Mouse (Mus musculus) forebrain, embryonic 11.5 days (tissue): ENCODE data around the gene Krtap3-3. TPM values are rescaled to one million over a fixed set of nuclear protein-coding genes. Genes with fewer than 3 reads are reported as not detected.

Experiments used
- ATAC-seq: fragments of 200-750 bp; cut with Nextera tagmentation; replicated peaks from 2 replicates; pipeline ENCODE4 v1.8.0; 2017; ENCODE audit warnings: moderate TSS enrichment; ENCODE audit not compliant: low FRiP score
- DNase-seq: peaks from one replicate; pipeline ENCODE4 v3.0.0-alpha.2; 2017; ENCODE audit warnings: low spot score
- H3K27ac ChIP-seq: fragments of 300-500 bp; sonication (generic); 2 replicates; pipeline ENCODE4 v1.5.1; 2014; ENCODE audit warnings: low read depth, low read length
- H3K27me3 ChIP-seq: fragments of 300-500 bp; sonication (generic); 2 replicates; pipeline ENCODE4 v1.6.1; 2014; ENCODE audit warnings: mild to moderate bottlenecking, low read length, mixed read lengths; ENCODE audit not compliant: control insufficient read depth, insufficient read depth
- H3K36me3 ChIP-seq: fragments of 300-500 bp; sonication (generic); 2 replicates; pipeline ENCODE4 v1.6.1; 2014; ENCODE audit warnings: mild to moderate bottlenecking, low read length, moderate library complexity, mixed read lengths; ENCODE audit not compliant: control insufficient read depth, insufficient read depth
- H3K4me1 ChIP-seq: fragments of 300-500 bp; sonication (generic); replicated peaks from 2 replicates; pipeline ENCODE4 v1.6.1; 2014; ENCODE audit warnings: low read length, mixed read lengths; ENCODE audit not compliant: control insufficient read depth, insufficient read depth
- H3K4me2 ChIP-seq: fragments of 300-500 bp; sonication (generic); 2 replicates; pipeline ENCODE4 v1.6.1; 2014; ENCODE audit warnings: low read depth, mild to moderate bottlenecking, low read length, moderate library complexity, mixed read lengths; ENCODE audit not compliant: severe bottlenecking
- H3K4me3 ChIP-seq: fragments of 300-500 bp; sonication (generic); 2 replicates; pipeline ENCODE4 v1.5.1; 2014; ENCODE audit warnings: low read depth, low read length
- H3K9ac ChIP-seq: fragments of 300-500 bp; sonication (generic); 2 replicates; pipeline ENCODE4 v1.6.1; 2014; ENCODE audit warnings: low read length
- H3K9me3 ChIP-seq: fragments of 300-500 bp; sonication (generic); 2 replicates; pipeline ENCODE4 v1.6.1; 2016; ENCODE audit warnings: low read length, mixed read lengths; ENCODE audit not compliant: control insufficient read depth
- WGBS: fragments of 180-500 bp; shearing (Covaris S2); extraction: QIAGEN DNeasy Blood & Tissue Kit; methylation state at CpG from one replicate; pipeline ENCODE4 v1.1.7; 2014; 5-methylcytosine and 5-hydroxymethylcytosine counted together
- polyA plus RNA-seq: library from polyadenylated mRNA; unstranded; fragments of >200 nt; fragmentation: Nextera tagmentation; extraction: Ambion mirVana; gene quantifications from 2 replicates; pipeline ENCODE4 v1.2.1, GENCODE M21; 2014

Gene Krtap3-3
- polyA plus RNA-seq, 1 experiment from 2014 or later, result not detected

- no peak within 1 kb of the TSS for H3K9ac ChIP-seq
- 91% methylated on average over 13 of the region's 13 CpGs for WGBS
- H3K4me3 ChIP-seq, result no peak within 1 kb of the TSS
- H3K4me1 ChIP-seq, result no peaks in the 10 kb centered on the region
- ATAC-seq (no peak), DNase-seq (no peak)
- no peak within 1 kb of the TSS for H3K27ac ChIP-seq
- no peaks in the 10 kb centered on the region for H3K9me3 ChIP-seq
- no peaks in the 10 kb centered on the region for H3K36me3 ChIP-seq
- H3K4me2 ChIP-seq, result no peak within 1 kb of the TSS
- H3K27me3 ChIP-seq, result no peaks in the 10 kb centered on the region
Measured at GRCm38 (mm10) chr11:99521288-99521860, 29.3 kb downstream of the Krtap3-3 start, which contains the start of gene Krt39. Krt39 (minus strand) TSS chr11:99521338.

GRCm38 (mm10) chr11:99514098-99514497 lies 36.6 kb downstream of the Krtap3-3 start:
- Histone ChIP-seq H3K27me3 (no peaks in the 10 kb centered on the region), H3K27ac (no peak overlapping the region), H3K4me3 (no peak overlapping the region), H3K4me1 (no peaks in the 10 kb centered on the region), H3K9ac (no peak overlapping the region), H3K4me2 (no peak overlapping the region), H3K9me3 (no peaks in the 10 kb centered on the region), H3K36me3 (no peaks in the 10 kb centered on the region)
- ATAC-seq (no peak), DNase-seq (no peak)
- 90% methylated on average over 8 of the region's 8 CpGs for WGBS

Other genes with a start within 250 kb of the Krtap3-3 start
- not detected in 2 replicates for gene Krt25, start 227.9 kb downstream of the Krtap3-3 start, polyA plus RNA-seq
- gene Krt26, start 212.9 kb downstream of the Krtap3-3 start, polyA plus RNA-seq, result not detected in 2 replicates
- gene Krt27, start 199.8 kb downstream of the Krtap3-3 start, polyA plus RNA-seq, result not detected in 2 replicates
- gene Krt28, start 176.0 kb downstream of the Krtap3-3 start, polyA plus RNA-seq, result 0.32 and 0.45 TPM in 2 replicates
- 26.8 and 28.3 TPM in 2 replicates for gene Krt10, start 161.5 kb downstream of the Krtap3-3 start, polyA plus RNA-seq
- gene Krt12, start 128.6 kb downstream of the Krtap3-3 start, polyA plus RNA-seq, result 0.09 TPM in 1 of 2 replicates, not detected in the other
- gene Krt20, start 112.7 kb downstream of the Krtap3-3 start, polyA plus RNA-seq, result 0.51 and 0.59 TPM in 2 replicates
- gene Krt23, start 57.7 kb downstream of the Krtap3-3 start, polyA plus RNA-seq, result not detected in 2 replicates
- not detected in 2 replicates for gene Krt39, start 29.5 kb downstream of the Krtap3-3 start, polyA plus RNA-seq
- not detected in 2 replicates for gene Krt40, start 7.7 kb downstream of the Krtap3-3 start, polyA plus RNA-seq
- not detected in 2 replicates for gene Krtap3-2, start 6.0 kb upstream of the Krtap3-3 start, polyA plus RNA-seq
- not detected in 2 replicates for gene Gm11939, start 8.6 kb upstream of the Krtap3-3 start, polyA plus RNA-seq
- gene Krtap3-1, start 15.8 kb upstream of the Krtap3-3 start, polyA plus RNA-seq, result not detected in 2 replicates
- not detected in 2 replicates for gene Krtap1-5, start 30.2 kb upstream of the Krtap3-3 start, polyA plus RNA-seq
- not detected in 2 replicates for gene Krtap1-4, start 32.8 kb upstream of the Krtap3-3 start, polyA plus RNA-seq
- gene Krtap1-3, start 40.5 kb upstream of the Krtap3-3 start, polyA plus RNA-seq, result not detected in 2 replicates
- not detected in 2 replicates for gene Krtap9-3, start 47.2 kb upstream of the Krtap3-3 start, polyA plus RNA-seq
- gene Gm11938, start 52.4 kb upstream of the Krtap3-3 start, polyA plus RNA-seq, result not detected in 2 replicates
- gene Gm11937, start 59.3 kb upstream of the Krtap3-3 start, polyA plus RNA-seq, result not detected in 2 replicates
- not detected in 2 replicates for gene Krtap2-4, start 64.0 kb upstream of the Krtap3-3 start, polyA plus RNA-seq
- gene Gm11562, start 69.6 kb upstream of the Krtap3-3 start, polyA plus RNA-seq, result not detected in 2 replicates
- not detected in 2 replicates for gene Krtap4-1, start 77.4 kb upstream of the Krtap3-3 start, polyA plus RNA-seq
- gene Krtap4-2, start 84.2 kb upstream of the Krtap3-3 start, polyA plus RNA-seq, result not detected in 2 replicates
- gene Krtap4-7, start 93.2 kb upstream of the Krtap3-3 start, polyA plus RNA-seq, result not detected in 2 replicates
- gene Gm11555, start 99.4 kb upstream of the Krtap3-3 start, polyA plus RNA-seq, result not detected in 2 replicates
- not detected in 2 replicates for gene Gm11563, start 108.1 kb upstream of the Krtap3-3 start, polyA plus RNA-seq
- gene Krtap4-6, start 115.1 kb upstream of the Krtap3-3 start, polyA plus RNA-seq, result not detected in 2 replicates
- gene Gm14190, start 139.9 kb upstream of the Krtap3-3 start, polyA plus RNA-seq, result not detected in 2 replicates
- gene Gm14180, start 183.4 kb upstream of the Krtap3-3 start, polyA plus RNA-seq, result not detected in 2 replicates
- not detected in 2 replicates for gene Gm11595, start 222.0 kb upstream of the Krtap3-3 start, polyA plus RNA-seq
- gene Krtap4-8, start 229.8 kb upstream of the Krtap3-3 start, polyA plus RNA-seq, result not detected in 2 replicates
- gene Krtap4-9, start 234.3 kb upstream of the Krtap3-3 start, polyA plus RNA-seq, result not detected in 2 replicates
- not detected in 2 replicates for gene Gm11596, start 242.6 kb upstream of the Krtap3-3 start, polyA plus RNA-seq
- gene Gm11569, start 248.1 kb upstream of the Krtap3-3 start, polyA plus RNA-seq, result not detected in 2 replicates